Mouse (Mus musculus) midbrain, embryonic 14.5 days (tissue): ENCODE measurements at regions not wholly inside any gene's neighbourhood (a gene's known extent, or its start where the extent isn't known, plus 50 kb on each side); places are given as distances from the start of the nearest gene placed in this dataset.
"Not testable (repeated sequence)": the region's sequence is repeated elsewhere in the genome, so short reads cannot be mapped to it uniquely, and the experiment has no call there.

Experiments
- ATAC-seq: fragments of 200-750 bp; cut with Nextera tagmentation; 2 replicates; pipeline ENCODE4 v1.8.0; 2017; ENCODE audit warnings: moderate number of reproducible peaks, moderate library complexity; ENCODE audit not compliant: low FRiP score, low TSS enrichment
- DNase-seq: peaks from one replicate; pipeline ENCODE4 v3.0.0-alpha.2; 2015
- H3K27ac ChIP-seq: fragments of 300-500 bp; sonication (generic); replicated peaks from 2 replicates; pipeline ENCODE4 v1.5.1; 2014; ENCODE audit warnings: mild to moderate bottlenecking, low read depth, low read length, moderate library complexity
- H3K27me3 ChIP-seq: fragments of 300-500 bp; sonication (generic); 2 replicates; pipeline ENCODE4 v1.6.1; 2014; ENCODE audit warnings: low read length, control low read depth, mixed read lengths; ENCODE audit not compliant: control insufficient read depth, insufficient read depth
- H3K36me3 ChIP-seq: fragments of 300-500 bp; sonication (generic); 2 replicates; pipeline ENCODE4 v1.6.1; 2014; ENCODE audit warnings: low read length, control low read depth; ENCODE audit not compliant: control insufficient read depth, insufficient read depth
- H3K4me1 ChIP-seq: fragments of 300-500 bp; sonication (generic); 2 replicates; pipeline ENCODE4 v1.6.1; 2014; ENCODE audit warnings: mild to moderate bottlenecking, antibody characterized with exemption, low read length, control low read depth; ENCODE audit not compliant: control insufficient read depth, insufficient read depth
- H3K4me2 ChIP-seq: fragments of 300-500 bp; sonication (generic); 2 replicates; pipeline ENCODE4 v1.6.1; 2014; ENCODE audit warnings: mild to moderate bottlenecking, low read length, moderate library complexity
- H3K4me3 ChIP-seq: fragments of 300-500 bp; sonication (generic); replicated peaks from 2 replicates; pipeline ENCODE4 v1.5.1; 2014; ENCODE audit warnings: low read depth, low read length
- H3K9ac ChIP-seq: fragments of 300-500 bp; sonication (generic); replicated peaks from 2 replicates; pipeline ENCODE4 v1.6.1; 2014; ENCODE audit warnings: mild to moderate bottlenecking, low read length, moderate library complexity
- H3K9me3 ChIP-seq: fragments of 300-500 bp; sonication (generic); 2 replicates; pipeline ENCODE4 v1.6.1; 2016; ENCODE audit warnings: low read length, control low read depth, mixed read lengths; ENCODE audit not compliant: control insufficient read depth
- WGBS: fragments of 180-500 bp; shearing (Covaris S2); extraction: QIAGEN DNeasy Blood & Tissue Kit; methylation state at CpG from one replicate; pipeline ENCODE4 v1.1.7; 2014; 5-methylcytosine and 5-hydroxymethylcytosine counted together

- no peak overlapping the region for H3K4me3 ChIP-seq
- no peak overlapping the region for H3K27ac ChIP-seq
- no peak for DNase-seq
- ATAC-seq: no peak; the same call in 1 of the 2 replicates
- 76% methylated on average over 5 of the region's 5 CpGs for WGBS
- no peak overlapping the region for H3K4me2 ChIP-seq
- H3K9me3 ChIP-seq: no peaks in the 10 kb centered on the region
- H3K27me3 ChIP-seq: no peaks in the 10 kb centered on the region
- H3K9ac ChIP-seq: no peak overlapping the region
- no peaks in the 10 kb centered on the region for H3K36me3 ChIP-seq
- H3K4me1 ChIP-seq: no peaks in the 10 kb centered on the region
Observed at GRCm38 (mm10) chr12:14274796-14275195, 122.9 kb upstream of the Fam84a start.

GRCm38 (mm10) chr12:14271216-14271615 is 119.4 kb upstream of the Fam84a start:
- ATAC-seq: no peak
- no peak overlapping the region for H3K4me2 ChIP-seq
- no peaks in the 10 kb centered on the region for H3K9me3 ChIP-seq
- no peak overlapping the region for H3K9ac ChIP-seq
- no peak overlapping the region for H3K27ac ChIP-seq
- no peak for DNase-seq
- no peaks in the 10 kb centered on the region for H3K27me3 ChIP-seq
- no peak overlapping the region for H3K4me3 ChIP-seq
- H3K4me1 ChIP-seq: no peaks in the 10 kb centered on the region
- no peaks in the 10 kb centered on the region for H3K36me3 ChIP-seq

GRCm38 (mm10) chr12:14261102-14261501 is 109.2 kb upstream of the Fam84a start:
- no peak overlapping the region for H3K9ac ChIP-seq
- DNase-seq (no peak), ATAC-seq (no peak)
- no peaks in the 10 kb centered on the region for H3K27me3 ChIP-seq
- no peak overlapping the region for H3K4me2 ChIP-seq
- WGBS: 74% methylated on average over 2 of the region's 2 CpGs
- H3K36me3 ChIP-seq: no peaks in the 10 kb centered on the region
- no peaks in the 10 kb centered on the region for H3K4me1 ChIP-seq
- H3K4me3 ChIP-seq: no peak overlapping the region
- H3K27ac ChIP-seq: no peak overlapping the region
- no peaks in the 10 kb centered on the region for H3K9me3 ChIP-seq

GRCm38 (mm10) chr12:14260288-14260687 is 108.4 kb upstream of the Fam84a start:
- Histone ChIP-seq H3K4me2 (no peak overlapping the region), H3K36me3 (no peaks in the 10 kb centered on the region), H3K4me1 (no peaks in the 10 kb centered on the region), H3K4me3 (no peak overlapping the region), H3K9ac (no peak overlapping the region), H3K9me3 (no peaks in the 10 kb centered on the region), H3K27me3 (no peaks in the 10 kb centered on the region), H3K27ac (no peak overlapping the region)
- ATAC-seq (no peak), DNase-seq (no peak)
- 77% methylated on average over 4 of the region's 4 CpGs for WGBS

GRCm38 (mm10) chr12:14253336-14253735 is 101.5 kb upstream of the Fam84a start:
- H3K9me3 ChIP-seq: no peaks in the 10 kb centered on the region
- no peaks in the 10 kb centered on the region for H3K36me3 ChIP-seq
- H3K4me1 ChIP-seq: no peaks in the 10 kb centered on the region
- WGBS: 91% methylated on average over 5 of the region's 5 CpGs
- no peak for DNase-seq
- H3K4me2 ChIP-seq: no peak overlapping the region
- H3K27ac ChIP-seq: no peak overlapping the region
- H3K27me3 ChIP-seq: no peaks in the 10 kb centered on the region
- H3K9ac ChIP-seq: no peak overlapping the region
- ATAC-seq: no peak
- H3K4me3 ChIP-seq: no peak overlapping the region

GRCm38 (mm10) chr12:14250124-14250523 is 98.3 kb upstream of the Fam84a start:
- WGBS: 91% methylated on average over 4 of the region's 4 CpGs
- ATAC-seq: no peak

GRCm38 (mm10) chr12:14242720-14243119 is 90.9 kb upstream of the Fam84a start:
- 98% methylated on average over 4 of the region's 6 CpGs for WGBS
- DNase-seq, ATAC-seq, H3K27ac ChIP-seq, H3K36me3 ChIP-seq, H3K9ac ChIP-seq, H3K9me3 ChIP-seq, H3K4me3 ChIP-seq, H3K4me1 ChIP-seq, H3K27me3 ChIP-seq, H3K4me2 ChIP-seq: not testable (repeated sequence)

More at GRCm38 (mm10) chr12:14250124-14250523, 98.3 kb upstream of the Fam84a start:
- Histone ChIP-seq H3K36me3 (no peaks in the 10 kb centered on the region), H3K9me3 (no peaks in the 10 kb centered on the region), H3K4me2 (no peak overlapping the region), H3K4me3 (no peak overlapping the region), H3K4me1 (no peaks in the 10 kb centered on the region), H3K9ac (no peak overlapping the region), H3K27me3 (no peaks in the 10 kb centered on the region), H3K27ac (no peak overlapping the region)
- no peak for DNase-seq

GRCm38 (mm10) chr12:14237699-14238098 is 85.8 kb upstream of the Fam84a start:
- no peak overlapping the region for H3K4me2 ChIP-seq
- no peak for DNase-seq
- no peak for ATAC-seq
- H3K36me3 ChIP-seq: no peaks in the 10 kb centered on the region
- H3K4me3 ChIP-seq: no peak overlapping the region
- H3K27ac ChIP-seq: no peak overlapping the region
- H3K9me3 ChIP-seq: no peaks in the 10 kb centered on the region
- no peak overlapping the region for H3K9ac ChIP-seq
- no peaks in the 10 kb centered on the region for H3K27me3 ChIP-seq
- H3K4me1 ChIP-seq: no peaks in the 10 kb centered on the region

GRCm38 (mm10) chr12:14235351-14235750 is 83.5 kb upstream of the Fam84a start:
- ATAC-seq (no peak), DNase-seq (no peak)
- Histone ChIP-seq H3K36me3 (no peaks in the 10 kb centered on the region), H3K4me2 (no peak overlapping the region), H3K9ac (no peak overlapping the region), H3K4me1 (no peaks in the 10 kb centered on the region), H3K4me3 (no peak overlapping the region), H3K9me3 (no peaks in the 10 kb centered on the region), H3K27ac (no peak overlapping the region), H3K27me3 (no peaks in the 10 kb centered on the region)
- 84% methylated on average over 3 of the region's 3 CpGs for WGBS
